Mouse (Mus musculus): ENCODE results near the gene Sema5a.

The Sema5a gene

DNA sequence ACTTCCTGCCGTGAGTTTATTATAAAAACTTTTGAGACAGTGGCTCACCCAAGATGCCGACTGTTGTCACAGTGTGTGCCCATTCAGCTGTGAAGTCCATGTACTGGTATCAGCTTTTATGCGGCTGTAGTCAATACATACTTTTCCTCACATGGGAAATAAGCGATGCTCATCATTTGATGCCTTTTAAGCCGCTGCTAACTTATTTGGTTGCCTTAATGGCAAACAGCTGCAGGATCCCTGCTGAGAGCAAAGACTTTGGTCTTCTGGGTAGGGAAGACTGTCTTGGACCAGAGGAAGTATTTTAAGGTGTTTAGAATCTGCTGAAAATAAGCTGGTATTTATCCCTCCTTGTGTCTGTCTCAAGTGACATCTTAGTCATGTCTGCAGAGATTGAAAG, 2.7 kb downstream of the Sema5a start:
- no peak for DNase-seq (ENCODE audit: low spot score in 2 of 2)

DNA sequence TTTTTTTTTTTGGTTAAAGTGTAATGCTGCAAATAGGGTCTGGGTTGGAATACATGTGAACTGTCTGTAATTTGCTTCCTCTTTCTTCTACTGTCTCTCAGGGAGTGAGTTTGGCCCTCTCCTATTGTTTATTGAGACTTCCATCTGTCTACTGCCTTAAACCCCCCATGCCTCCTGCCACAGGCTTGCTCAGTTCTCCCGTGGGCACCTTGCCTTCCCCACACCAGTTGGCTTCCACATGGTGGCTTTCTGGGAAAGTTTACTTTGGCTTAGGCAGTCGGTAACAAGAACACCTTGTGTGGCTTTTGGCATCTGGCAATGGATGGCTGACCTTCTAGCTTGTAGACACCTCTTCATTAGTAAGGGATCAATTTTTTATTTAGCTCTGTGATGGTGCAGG, 10.2 kb downstream of the Sema5a start:
- no peak for DNase-seq (ENCODE audit: low spot score in 2 of 2)

DNA sequence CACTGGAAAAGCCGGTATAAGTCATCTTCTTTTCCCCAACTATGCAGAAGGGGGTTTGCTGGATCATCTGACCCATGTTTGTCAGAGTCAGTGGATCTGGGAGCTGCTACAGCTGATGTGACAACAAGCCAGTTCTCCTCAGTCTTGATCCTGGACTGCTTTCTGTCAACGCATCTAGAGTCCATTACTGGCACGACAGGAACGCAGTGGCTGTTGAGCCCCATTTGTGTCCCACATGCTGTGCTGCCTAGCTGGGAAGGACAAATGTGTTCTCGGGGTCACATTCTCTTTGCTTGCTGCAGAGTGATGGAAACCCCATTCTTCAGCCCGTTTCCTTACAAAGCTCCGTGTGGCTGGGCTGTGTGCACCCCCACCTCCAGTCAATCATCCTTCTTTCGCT, 12.7 kb downstream of the Sema5a start:
- DNase-seq (ENCODE audit: low spot score in 2 of 2), result no peak

- DNase-seq (ENCODE audit: low spot score in 2 of 2), result peak in 1 of 2 experiments; percentile 29
These were observed 13.3 kb downstream of the Sema5a start for GRCm38 (mm10) chr15:32257886-32258319.

GRCm38 (mm10) chr15:32259362-32260096, 14.9 kb downstream of the Sema5a start:
- DNase-seq (ENCODE audit: low spot score in 2 of 2), result no peak

DNA sequence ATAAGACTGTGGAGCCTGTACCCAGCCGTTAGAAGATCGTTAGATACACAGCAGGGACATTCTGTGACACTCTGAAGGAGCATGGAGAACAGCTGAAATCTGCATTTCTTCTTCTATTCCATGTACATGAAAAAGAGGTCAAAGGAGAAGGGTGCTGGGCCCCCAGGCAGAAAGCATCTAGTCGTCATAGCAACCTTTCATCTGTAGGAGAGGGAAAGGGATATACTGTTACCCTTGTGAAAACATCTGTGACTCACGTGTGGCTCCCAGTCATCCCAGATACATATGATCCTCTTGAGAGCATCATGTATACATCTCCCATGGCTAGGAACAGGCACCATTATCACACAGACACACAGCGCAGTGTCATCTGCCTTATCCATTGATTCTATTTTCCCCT, 16.3 kb downstream of the Sema5a start:
- no peak for DNase-seq (ENCODE audit: low spot score in 2 of 2)

DNA sequence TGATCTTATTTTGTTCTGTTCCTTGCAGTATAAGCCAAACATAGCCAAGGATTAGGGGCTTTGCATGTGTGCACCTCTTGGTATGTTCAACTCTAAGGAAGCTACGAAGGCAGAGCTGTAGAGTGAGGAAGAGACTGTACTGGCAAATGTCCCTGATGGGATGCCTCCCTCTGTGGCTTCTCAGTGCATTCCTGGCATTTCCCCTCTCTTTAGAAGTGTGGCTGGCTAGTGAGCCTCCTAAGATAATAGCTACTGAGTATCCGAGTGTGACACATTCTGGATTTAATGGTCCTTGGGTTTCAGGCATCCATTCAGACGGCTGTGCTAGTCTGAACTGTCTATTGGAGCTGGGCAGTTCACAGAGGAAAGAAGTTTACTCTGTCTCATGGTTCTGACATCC, 19.0 kb downstream of the Sema5a start:
- no peak for DNase-seq (ENCODE audit: low spot score in 2 of 2)

- no peak for DNase-seq (ENCODE audit: low spot score in 2 of 2)
These were observed 20.3 kb downstream of the Sema5a start for GRCm38 (mm10) chr15:32264822-32265377.

DNA sequence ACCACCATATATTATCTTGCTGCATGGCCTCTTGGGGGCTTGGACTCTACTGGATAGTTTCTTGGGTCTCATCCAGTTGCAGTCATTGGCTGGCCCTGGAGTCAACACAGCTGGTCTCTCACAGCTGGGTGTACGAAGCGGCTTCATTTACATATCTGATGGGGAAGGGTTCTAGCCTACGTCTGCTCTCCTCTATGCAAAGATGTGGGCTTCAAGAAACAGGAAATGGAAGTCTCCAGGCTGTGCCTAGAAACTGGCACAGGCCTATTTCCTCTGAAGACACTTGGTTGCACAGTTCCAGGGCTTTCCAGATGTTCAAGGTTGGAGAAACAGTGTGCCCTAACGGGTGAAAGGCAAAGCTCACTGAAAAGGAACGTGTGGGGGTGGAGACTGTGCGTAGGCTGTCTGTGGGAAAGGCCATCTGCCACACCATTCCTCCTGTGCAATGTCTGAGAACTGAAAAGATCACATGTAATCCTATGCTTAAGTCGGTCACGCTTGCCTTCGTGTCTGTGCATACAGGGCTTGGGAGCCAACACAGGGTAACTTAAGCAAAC, 20.8 kb downstream of the Sema5a start:
- DNase-seq (ENCODE audit: low spot score in 2 of 2), result peak in 1 of 2 experiments; percentile 6

DNA sequence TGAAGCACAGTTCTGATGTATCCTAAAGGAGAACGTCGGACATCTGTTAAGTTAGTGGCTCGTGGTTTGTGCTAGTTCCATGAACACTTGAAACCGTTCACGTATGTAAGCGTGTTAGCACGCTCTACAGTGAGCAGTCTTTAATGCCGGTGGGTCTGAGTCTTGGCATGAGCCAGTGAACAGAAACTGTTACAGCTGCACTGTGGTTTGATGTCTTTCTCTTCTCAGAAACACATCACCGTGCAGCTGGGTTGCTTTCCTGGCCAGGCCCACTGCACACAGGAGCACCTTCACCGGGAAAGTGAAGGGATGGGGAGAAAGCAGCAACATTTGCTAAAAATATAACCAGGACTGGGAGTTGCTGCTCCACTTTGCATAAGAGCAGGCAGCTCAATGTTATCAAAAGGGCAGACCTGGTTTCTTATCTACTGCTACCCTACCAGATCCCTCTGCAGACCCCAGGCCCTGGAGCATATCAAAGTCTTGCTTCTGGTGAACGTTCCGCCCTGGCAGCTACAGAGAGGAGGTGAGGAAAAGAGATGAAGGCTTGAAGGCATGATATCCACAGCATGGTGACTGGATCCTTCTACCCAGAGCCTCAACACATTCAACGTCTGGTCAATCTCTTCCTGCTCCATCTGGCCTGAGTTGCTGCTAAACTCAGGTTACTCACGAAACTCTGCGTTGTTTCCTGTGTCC, 21.7 kb downstream of the Sema5a start:
- DNase-seq (ENCODE audit: low spot score in 2 of 2), result no peak

GRCm38 (mm10) chr15:32270106-32270505, 25.5 kb downstream of the Sema5a start:
- DNase-seq (ENCODE audit: low spot score in 2 of 2), result peak in 1 of 2 experiments; percentile 6

- DNase-seq (ENCODE audit: low spot score in 2 of 2), result no peak
These were observed 29.3 kb downstream of the Sema5a start for GRCm38 (mm10) chr15:32273925-32274324.

DNA sequence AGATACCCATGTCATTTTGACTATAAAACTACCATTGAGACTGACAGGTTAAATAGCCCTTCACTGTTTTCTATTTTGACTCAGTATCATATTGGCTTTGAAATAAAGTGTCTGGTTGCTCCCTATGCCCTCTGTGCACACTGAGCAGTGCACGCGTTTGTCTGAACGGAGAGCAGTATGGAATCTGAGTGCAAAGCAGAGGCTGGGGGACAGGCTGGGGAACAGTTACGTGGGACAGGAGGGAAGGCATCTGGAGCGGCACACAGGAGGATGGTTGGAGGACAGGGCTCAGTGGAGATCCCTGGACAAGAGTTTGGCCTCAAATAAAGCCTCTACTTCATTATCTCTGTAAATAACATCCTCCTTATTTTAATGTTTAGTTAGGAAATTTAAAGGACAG, 30.4 kb downstream of the Sema5a start:
- no peak for DNase-seq (ENCODE audit: low spot score in 2 of 2)

- no peak for DNase-seq (ENCODE audit: low spot score in 2 of 2)
These were observed 34.0 kb downstream of the Sema5a start for GRCm38 (mm10) chr15:32278600-32278999.

DNA sequence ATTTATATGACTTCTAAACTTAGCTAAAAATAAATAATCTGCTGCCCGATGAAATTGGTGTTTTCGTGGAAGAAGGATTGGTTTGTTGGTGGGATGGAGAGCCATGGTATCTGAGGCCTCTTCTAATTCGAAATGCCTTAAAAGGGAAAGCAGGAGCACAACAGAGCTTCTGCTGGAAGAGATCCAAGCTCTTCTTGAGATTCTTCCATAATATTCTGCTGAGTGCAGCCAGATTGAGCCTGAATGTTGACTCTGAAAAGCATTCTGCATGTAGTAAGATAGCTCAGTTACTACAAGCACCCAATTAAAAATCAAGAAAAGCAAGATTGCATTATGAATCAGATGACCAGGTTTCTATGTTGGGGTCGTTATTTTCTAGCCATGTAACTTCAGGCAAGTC, 36.8 kb downstream of the Sema5a start:
- DNase-seq (ENCODE audit: low spot score in 2 of 2), result no peak

DNA sequence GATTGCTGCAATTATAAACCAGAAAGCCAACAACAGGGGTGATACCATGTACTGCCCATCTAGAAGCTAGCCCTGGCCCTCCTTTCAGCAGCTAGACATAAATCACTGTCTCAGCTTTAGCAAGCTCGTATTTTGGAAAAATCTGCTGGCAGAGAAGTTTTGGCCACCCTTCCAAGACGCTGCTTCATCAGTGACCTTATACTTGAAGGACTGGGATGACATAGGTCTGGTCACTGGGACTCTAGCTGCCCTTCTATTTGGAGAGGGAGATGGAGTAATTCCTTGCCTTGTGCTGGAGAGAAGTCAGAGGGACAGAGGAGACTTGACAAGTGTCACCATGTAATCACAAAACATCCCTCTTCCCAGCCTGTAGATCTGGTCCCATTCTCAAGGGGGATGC, 40.1 kb downstream of the Sema5a start:
- no peak for DNase-seq (ENCODE audit: low spot score in 2 of 2)

DNA sequence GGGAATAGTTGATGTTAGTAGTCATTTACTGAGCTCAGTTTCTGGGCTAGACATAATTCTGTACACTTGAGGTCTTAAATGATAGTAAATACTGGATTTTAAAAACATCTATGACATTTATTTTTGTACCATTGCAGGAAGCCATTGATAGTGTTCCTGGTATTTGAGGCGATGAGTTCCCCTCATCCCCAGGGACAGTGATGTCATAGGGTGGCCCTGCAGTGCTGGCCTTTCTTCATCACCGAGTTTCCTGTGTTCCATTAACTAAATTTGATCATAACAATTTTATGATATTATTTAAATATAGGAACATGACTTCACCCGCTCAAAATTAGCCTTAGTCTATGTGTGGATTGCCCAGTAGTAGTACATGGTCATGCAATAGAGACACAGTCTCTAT, 41.7 kb downstream of the Sema5a start:
- DNase-seq (ENCODE audit: low spot score in 2 of 2), result no peak

- DNase-seq (ENCODE audit: low spot score in 2 of 2), result peak in 1 of 2 experiments; percentile 11
These were observed 43.9 kb downstream of the Sema5a start for GRCm38 (mm10) chr15:32288480-32288879.

DNA sequence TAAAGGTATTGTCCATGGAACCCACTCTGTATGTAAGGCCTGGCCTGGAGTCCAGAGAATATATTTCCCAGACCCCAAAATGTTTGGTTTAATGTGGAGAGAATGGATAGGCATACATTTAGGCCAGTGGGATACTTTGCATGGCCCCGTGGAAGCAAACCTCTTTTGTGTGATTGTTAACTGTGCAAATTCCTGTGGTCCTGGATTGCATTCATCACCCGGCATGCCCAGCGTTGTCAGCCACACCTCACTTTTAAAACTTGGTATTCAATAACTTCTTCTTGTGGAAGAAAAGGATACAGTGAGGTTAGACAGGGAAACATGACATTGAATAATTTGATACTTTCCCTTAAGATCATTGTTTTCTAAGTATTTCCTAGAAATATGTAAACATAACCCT, 46.4 kb downstream of the Sema5a start:
- DNase-seq (ENCODE audit: low spot score in 2 of 2), result no peak

GRCm38 (mm10) chr15:32296523-32296922, 51.9 kb downstream of the Sema5a start:
- no peak for DNase-seq (ENCODE audit: low spot score in 2 of 2)

DNA sequence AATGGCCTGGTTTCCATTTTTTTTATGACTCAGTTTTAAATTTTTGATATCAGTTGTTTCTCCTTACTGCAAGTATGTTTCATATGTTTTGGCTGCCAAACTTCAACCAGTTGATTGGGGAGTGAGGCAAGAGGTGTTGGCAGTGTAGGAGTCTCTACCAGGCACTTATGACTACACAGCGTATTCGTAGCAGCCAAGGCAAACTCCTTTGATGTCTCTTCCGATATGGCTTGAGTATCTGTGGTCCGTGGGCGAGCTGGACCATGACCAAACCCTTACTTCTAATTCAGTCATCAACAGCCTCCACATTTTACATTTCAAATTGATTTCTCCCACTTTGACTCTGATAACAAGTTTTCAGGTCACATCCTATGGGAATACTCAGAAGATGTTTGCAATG, 52.7 kb downstream of the Sema5a start:
- DNase-seq (ENCODE audit: low spot score in 2 of 2), result no peak

DNA sequence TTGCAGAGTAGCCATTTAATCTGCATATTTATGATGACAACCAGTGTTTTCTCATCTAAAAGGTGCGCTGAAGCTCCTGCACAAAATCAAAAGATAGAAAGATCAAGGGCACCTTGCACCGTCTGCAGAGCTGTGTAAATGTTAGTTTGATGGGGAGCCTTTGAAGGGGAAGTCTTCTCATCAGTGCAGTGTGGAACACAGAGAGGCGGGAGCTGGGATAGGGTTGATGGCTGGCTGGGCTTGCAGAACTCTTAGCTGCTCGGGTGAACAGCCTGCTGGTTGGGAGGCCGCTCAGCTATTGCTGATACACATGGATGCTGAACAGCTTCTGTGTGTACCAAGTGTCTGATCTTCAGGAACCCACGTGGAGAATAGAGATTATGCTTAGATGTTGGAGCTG, 53.9 kb downstream of the Sema5a start:
- no peak for DNase-seq (ENCODE audit: low spot score in 2 of 2)

DNA sequence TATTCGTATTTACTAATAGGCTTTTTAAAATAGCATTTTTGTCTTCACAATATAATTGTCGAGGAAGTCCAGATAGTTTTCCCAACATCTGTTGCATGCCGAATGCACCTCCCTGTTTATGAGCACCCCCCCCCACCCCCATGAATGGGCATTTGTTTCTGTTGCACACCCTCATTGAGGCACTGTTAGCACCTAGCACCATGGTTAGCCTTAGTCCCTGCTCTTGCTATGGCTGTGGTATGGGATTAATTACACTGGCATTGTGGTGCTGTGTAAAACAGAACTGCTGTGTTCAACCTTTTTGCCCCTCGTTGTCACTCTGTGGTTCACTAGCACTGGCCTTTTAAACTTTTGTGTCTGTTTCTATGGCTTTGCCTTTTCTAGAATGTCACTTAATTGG, 56.4 kb downstream of the Sema5a start:
- DNase-seq (ENCODE audit: low spot score in 2 of 2), result no peak

Measured in cerebellum, postnatal 4 days (tissue).